ENCODE assay signal across 8 mouse cellular contexts in the genomic region with DNA sequence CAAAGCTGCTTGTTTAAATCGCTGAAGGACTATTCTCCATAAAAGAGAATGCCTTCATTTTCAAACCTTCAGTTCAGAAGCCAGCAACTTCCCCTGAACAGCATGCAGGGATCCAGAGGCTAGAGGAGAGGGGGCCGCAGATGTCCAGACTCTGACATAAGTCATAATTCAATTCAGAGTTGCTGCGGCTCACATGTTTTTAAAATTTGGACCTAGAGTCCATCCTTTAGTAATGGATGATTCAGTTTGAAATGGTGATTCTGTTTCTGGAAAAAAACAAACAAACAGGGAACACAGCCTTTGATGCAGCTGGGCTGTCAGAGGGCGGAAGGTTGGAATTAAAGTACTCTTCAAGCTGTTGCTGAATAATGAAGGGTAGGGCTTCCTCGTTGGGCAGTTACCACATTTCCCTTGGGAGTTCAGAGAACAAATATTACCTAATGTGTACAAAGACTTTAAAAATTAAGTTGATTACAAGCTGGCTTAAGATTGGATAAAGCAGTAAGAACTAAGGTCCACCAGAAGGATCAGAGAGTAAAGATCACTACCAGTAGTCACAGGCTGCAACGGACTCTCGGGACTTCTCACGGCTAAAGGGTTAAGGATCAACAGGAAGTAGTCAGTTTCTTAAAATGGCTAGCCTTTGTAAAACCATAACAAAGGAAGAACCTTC.
A peak's percentile ranks its signal among the peaks of the same experiment; 100 is the strongest.
DNase-seq lines count a peak whose midpoint lies in the region; ATAC-seq and TF ChIP-seq lines count a peak whose summit lies in the region.

No protein-coding gene starts in this region.

- H3K9me3 ChIP-seq in heart, embryonic 13.5 days, result no peaks in the 10 kb centered on the region

- H3K36me3 ChIP-seq in testis, adult 2 months (ENCODE audit: control insufficient read depth, insufficient read depth, low read length), result no peaks in the 10 kb centered on the region
- H3K36me3 ChIP-seq in heart, embryonic 13.5 days, result no peaks in the 10 kb centered on the region

- H3K9ac ChIP-seq in heart, embryonic 13.5 days, result no peak overlapping the region

- no peaks in the 10 kb centered on the region for H3K27me3 ChIP-seq in testis, adult 2 months (ENCODE audit: control insufficient read depth, insufficient read depth, low read length)
- no peaks in the 10 kb centered on the region for H3K27me3 ChIP-seq in heart, embryonic 13.5 days (replicated peaks)

- no peak overlapping the region for H3K4me3 ChIP-seq in testis, adult 2 months (ENCODE audit: control insufficient read depth, low read depth, low read length)
- no peak overlapping the region for H3K4me3 ChIP-seq in heart, embryonic 13.5 days

- H3K27ac ChIP-seq in testis, adult 2 months (ENCODE audit: control insufficient read depth, insufficient read depth, low read depth, low read length), result peak overlapping the region; percentile 25; the same call in 1 of the 2 replicates
- peak overlapping the region; percentile 58 for H3K27ac ChIP-seq in heart, embryonic 13.5 days (replicated peaks)

- no peaks in the 10 kb centered on the region for H3K4me1 ChIP-seq in testis, adult 2 months (ENCODE audit: control insufficient read depth, insufficient read depth, low read length)
- peaks cover 30% of the 10 kb centered on the region for H3K4me1 ChIP-seq in heart, embryonic 13.5 days

- 64% methylated on average over 8 of the region's 8 CpGs for WGBS in heart, embryonic 13.5 days

- peak overlapping the region; percentile 63 for H3K4me2 ChIP-seq in heart, embryonic 13.5 days

- TF ChIP-seq CTCF in testis, adult 2 months (IDR thresholded peaks at IDR 0.05; ENCODE audit: control insufficient read depth, insufficient read depth, insufficient replicate concordance, low read depth, low read length), result no peak

- DNase-seq in testis, postnatal 14 days (ENCODE audit: low spot score), result no peak
- DNase-seq in kidney, postnatal 36 days, result peak; percentile 60 to 84
- DNase-seq in cerebellum, postnatal 14 days, result no peak
- DNase-seq in right cerebral cortex, adult 18-20 months, result no peak
- DNase-seq in urinary bladder, postnatal 14 days (ENCODE audit: low spot score), result no peak
- no peak for DNase-seq in right cerebral cortex, postnatal 25 days

- ATAC-seq in heart, embryonic 13.5 days (ENCODE audit: extremely low read depth, insufficient number of reproducible peaks, low FRiP score, low TSS enrichment), result no peak

- no peak for TF ChIP-seq POLR2A in testis, adult 2 months (IDR thresholded peaks at IDR 0.05; ENCODE audit: control insufficient read depth, low read depth, low read length)

Comparison
In these comparisons a context has a peak if more than half of its experiments do, and no peak if none do; other contexts are left out.
1. DNase-seq: peak in kidney, postnatal 36 days (2 of 2); none in testis, postnatal 14 days (single experiment), cerebellum, postnatal 14 days (0 of 2), right cerebral cortex, adult 18-20 months (single experiment), urinary bladder, postnatal 14 days (single experiment) and right cerebral cortex, postnatal 25 days (single experiment).